Mouse (Mus musculus): ENCODE data around the gene Kcnma1.

DNA sequence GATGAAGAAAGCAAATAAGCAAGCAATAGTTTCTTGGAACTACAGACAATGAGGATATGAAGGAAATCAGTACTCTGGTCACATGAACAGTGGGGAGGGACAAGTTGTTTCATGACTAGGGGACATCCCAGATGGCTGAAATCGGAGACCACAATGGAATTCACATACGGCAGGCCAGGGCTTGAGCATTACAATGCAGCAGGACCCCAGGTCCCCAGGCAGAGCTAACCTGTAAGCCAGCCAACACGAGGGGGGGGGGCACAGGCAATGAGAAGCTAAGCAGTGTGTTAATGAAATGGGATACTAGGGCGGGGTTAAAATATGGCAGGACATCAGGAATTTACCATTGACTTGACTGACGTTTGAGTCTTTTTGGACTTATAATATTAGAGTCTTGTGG is 324.6 kb downstream of the Kcnma1 start:
- TF ChIP-seq CTCF (IDR thresholded peaks at IDR 0.05; ENCODE audit: borderline replicate concordance, control insufficient read depth, extremely low read depth, insufficient read depth, low read length, poor library complexity) (no peak), POLR2A (IDR thresholded peaks at IDR 0.05; ENCODE audit: control insufficient read depth, extremely low read depth, insufficient read depth, low read length, poor library complexity) (no peak)
